Comparison of ENCODE assay signal across 8 mouse cellular contexts in genomic region chr5:150118124-150118454, GRCm38 (mm10). TPM values are rescaled to one million over a fixed set of nuclear protein-coding genes. Genes with fewer than 3 reads are reported as not detected.
DNase-seq lines count a peak whose midpoint lies in the region; ATAC-seq lines count a peak whose summit lies in the region.

No protein-coding gene starts in this region.

- H3K4me3 ChIP-seq in heart, embryonic 16.5 days (ENCODE audit: low read length) = peak overlapping the region; percentile 64
- peak overlapping the region; percentile 79 for H3K4me3 ChIP-seq in hindbrain, embryonic 10.5 days
- H3K4me3 ChIP-seq in midbrain, embryonic 10.5 days = peak overlapping the region; percentile 81

- H3K27me3 ChIP-seq in heart, embryonic 16.5 days (ENCODE audit: control insufficient read depth, insufficient read depth, low read length) = no peaks in the 10 kb centered on the region
- H3K27me3 ChIP-seq in hindbrain, embryonic 10.5 days (ENCODE audit: insufficient read depth, poor library complexity, severe bottlenecking) = peaks cover 29% of the 10 kb centered on the region
- H3K27me3 ChIP-seq in midbrain, embryonic 10.5 days (ENCODE audit: low read depth, poor library complexity, severe bottlenecking) = peaks cover 27% of the 10 kb centered on the region

- peak overlapping the region; percentile 41; the same call in 1 of the 2 replicates for H3K9ac ChIP-seq in heart, embryonic 16.5 days (ENCODE audit: low read length)

- WGBS in heart, embryonic 16.5 days = 15% methylated on average over 8 of the region's 8 CpGs
- WGBS in hindbrain, embryonic 10.5 days = 20% methylated on average over 8 of the region's 8 CpGs
- WGBS in midbrain, embryonic 10.5 days = 19% methylated on average over 8 of the region's 8 CpGs

- H3K9me3 ChIP-seq in heart, embryonic 16.5 days (replicated peaks; ENCODE audit: control insufficient read depth, low read length) = peaks cover 3% of the 10 kb centered on the region; the same call in 1 of the 2 replicates
- H3K9me3 ChIP-seq in hindbrain, embryonic 10.5 days = peaks cover 5% of the 10 kb centered on the region; the same call in 1 of the 2 replicates
- H3K9me3 ChIP-seq in midbrain, embryonic 10.5 days (replicated peaks) = 0 out of 2 replicates have a peak, but pooled peaks cover 5% of the 10 kb centered on the region

- peak overlapping the region; percentile 79 for H3K4me2 ChIP-seq in heart, embryonic 16.5 days (ENCODE audit: low read depth, low read length)

- peaks cover 26% of the 10 kb centered on the region for H3K4me1 ChIP-seq in heart, embryonic 16.5 days (ENCODE audit: control insufficient read depth, insufficient read depth, low read length)
- peaks cover 19% of the 10 kb centered on the region for H3K4me1 ChIP-seq in hindbrain, embryonic 10.5 days (replicated peaks)
- H3K4me1 ChIP-seq in midbrain, embryonic 10.5 days = peaks cover 11% of the 10 kb centered on the region; the same call in 1 of the 2 replicates

- H3K36me3 ChIP-seq in heart, embryonic 16.5 days (ENCODE audit: control insufficient read depth, insufficient read depth) = no peaks in the 10 kb centered on the region
- H3K36me3 ChIP-seq in hindbrain, embryonic 10.5 days = no peaks in the 10 kb centered on the region
- no peaks in the 10 kb centered on the region for H3K36me3 ChIP-seq in midbrain, embryonic 10.5 days

- no peak for DNase-seq in heart, postnatal 4 days
- peak; percentile 13 for DNase-seq in MEL-GATA-1-ER (ENCODE audit: extremely low read depth, low read depth)
- no peak for DNase-seq in hindbrain, embryonic 10.5 days (ENCODE audit: low spot score)
- DNase-seq in midbrain, embryonic 10.5 days (ENCODE audit: low spot score) = no peak
- no peak for DNase-seq in cerebellum, adult 11-12 months
- DNase-seq in ovary, postnatal 14 days (ENCODE audit: low spot score) = no peak

- no peak for ATAC-seq in heart, embryonic 16.5 days (replicated peaks; ENCODE audit: extremely low read depth, insufficient read depth, low FRiP score)
- ATAC-seq in cerebellum, adult (ENCODE audit: insufficient number of reproducible peaks, low FRiP score, low TSS enrichment) = no peak

- H3K27ac ChIP-seq in heart, embryonic 16.5 days (ENCODE audit: low read length) = peak overlapping the region; percentile 81
- peak overlapping the region; percentile 87; the same call in 1 of the 2 replicates for H3K27ac ChIP-seq in hindbrain, embryonic 10.5 days
- peak overlapping the region; percentile 82; the same call in 1 of the 2 replicates for H3K27ac ChIP-seq in midbrain, embryonic 10.5 days (replicated peaks)

RNA-seq across cellular contexts. Expression of gene Fry, which starts 0.4 kb away (rescaled TPM):
- polyA plus RNA-seq in heart, embryonic 16.5 days (2015; fragmentation: Nextera tagmentation; extraction: Ambion mirVana) = 30.9 and 32.6 TPM in 2 replicates
- 100 to 1,000 TPM; 169 to 174 TPM for total RNA-seq in heart, postnatal 4 days (2021)
- polyA plus RNA-seq in hindbrain, embryonic 10.5 days (2016; fragmentation: Nextera tagmentation; extraction: Ambion mirVana) = 4.9 and 12.5 TPM in 2 replicates
- 3.4 and 6.7 TPM in 2 replicates for polyA plus RNA-seq in midbrain, embryonic 10.5 days (2016; fragmentation: Nextera tagmentation; extraction: Ambion mirVana)
